In genomic region chr4:152230331-152230730, GRCm38 (mm10) we compare ENCODE assay signal across 1 mouse cellular context. TPM values are rescaled to one million over a fixed set of nuclear protein-coding genes. Genes with fewer than 3 reads are reported as not detected.
"Had no signal": no experiment of that assay in that cellular context is flagged by ENCODE, and none has a peak within 500 bp of the region (broad histone marks: within the 10 kb centered on the region; RNA-seq: fewer than 3 reads in every experiment).

No protein-coding gene starts in this region.

RNA-seq across cellular contexts. Expression of gene Gpr153, which starts 43.7 kb away (rescaled TPM):
- polyA plus RNA-seq: macrophage had no signal
